Mouse (Mus musculus) bone marrow, adult 2 months (tissue): ENCODE measurements around the gene Sertad2.

Experiments
- CTCF ChIP-seq: fragments of 200-500 bp; IDR thresholded peaks from 2 replicates; pipeline ENCODE4 v1.5.1; 2011; ENCODE audit warnings: low read length, control low read depth; ENCODE audit not compliant: control insufficient read depth, insufficient read depth
- POLR2A ChIP-seq: fragments of 200-500 bp; IDR thresholded peaks from 2 replicates; pipeline ENCODE4 v1.6.1; 2011; ENCODE audit warnings: low read depth, mild to moderate bottlenecking, control low read depth, low read length, borderline replicate concordance; ENCODE audit not compliant: control insufficient read depth

GRCm38 (mm10) chr11:20543453-20544120 lies 534 bp downstream of the Sertad2 start:
- TF ChIP-seq CTCF (no peak), POLR2A (no peak)
